ENCODE assay signal across 8 mouse cellular contexts in genomic region chr1:190979100-190979563, GRCm38 (mm10). TPM values are rescaled to one million over a fixed set of nuclear protein-coding genes. Genes with fewer than 3 reads are reported as not detected.
DNase-seq lines count a peak whose midpoint lies in the region; ATAC-seq and TF ChIP-seq lines count a peak whose summit lies in the region.

TSS of gene Vash2 (minus strand) at chr1:190979296.

- peak; percentile 97 for ATAC-seq in Patski
- peak; percentile 76 to 79 for ATAC-seq in hematopoietic stem cell, adult 5-6 weeks (replicated peaks in 1 of 2; ENCODE audit: insufficient read depth in 1 of 2, low FRiP score in 2 of 2, low TSS enrichment in 1 of 2, low read depth in 1 of 2, poor library complexity in 2 of 2, severe bottlenecking in 2 of 2)
- peak; percentile 7; the same call in 1 of the 2 replicates for ATAC-seq in neutrophil, adult 5-6 weeks (ENCODE audit: extremely low read depth, insufficient number of reproducible peaks, low FRiP score, poor library complexity, severe bottlenecking)

- in situ Hi-C loops in Patski (cut with MboI; ENCODE audit: low pct_unique_long_range_greater_than_20kb): no loop called here

- TF ChIP-seq POLR2A in lung, adult 2 months (IDR thresholded peaks at IDR 0.05; ENCODE audit: borderline replicate concordance, extremely low read depth, low read depth, low read length): no peak

- CTCF ChIA-PET in Patski (lab: Charles Lee): interaction anchor here (2.0 kb wide), 1 partner anchor 35 kb away, joined by 6 read pairs; no protein-coding TSS in a partner anchor

- H3K4me3 ChIP-seq in lung, adult 2 months (replicated peaks; ENCODE audit: extremely low read depth, low read depth, low read length): peak within 1 kb of the TSS; percentile 48

- TF ChIP-seq CTCF in Patski (IDR thresholded peaks at IDR 0.05): no peak
- no peak for TF ChIP-seq CTCF in lung, adult 2 months (IDR thresholded peaks at IDR 0.05; ENCODE audit: insufficient read depth, low read length)

- no peaks in the 10 kb centered on the region; the same call in 1 of the 2 replicates for H3K4me1 ChIP-seq in lung, adult 2 months (ENCODE audit: control insufficient read depth, insufficient read depth, low read length)

- peak; percentile 60 for DNase-seq in Patski (ENCODE audit: low read depth, low spot score)
- DNase-seq in cerebellum, adult 8-10 months: peak; percentile 29
- peak; percentile 22 to 71 for DNase-seq in frontal cortex, adult 2 months (ENCODE audit: extremely low spot score in 1 of 2, low spot score in 1 of 2)
- peak; percentile 52 to 55 for DNase-seq in layer of hippocampus, adult 8-10 months (ENCODE audit: low spot score in 2 of 2)
- peak; percentile 52 for DNase-seq in lung, adult 2 months
- DNase-seq in urinary bladder, adult 18-20 months (ENCODE audit: low spot score in 2 of 2): peak; percentile 52 to 75

- H3K27me3 ChIP-seq in Patski: no peaks in the 10 kb centered on the region

- POLR2A ChIA-PET in Patski (lab: Charles Lee): interaction anchor here (0.9 to 2.5 kb wide), 2 partner anchors 11 to 16 kb away, joined by 4 to 8 read pairs; no protein-coding TSS in a partner anchor

- under 1% methylated on average over 38 of the region's 38 CpGs for WGBS in lung, adult 2 months

RNA-seq across cellular contexts. Expression of gene Vash2, which starts in this region (rescaled TPM):
- polyA plus RNA-seq in Patski (2021): 5.4 TPM
- 7.0 and 7.7 TPM in 2 replicates for polyA plus RNA-seq in frontal cortex, adult 2 months (2012; rRNA removed)
- 0.81 TPM in 1 of 2 replicates, not detected in the other for total RNA-seq in hematopoietic stem cell, adult 5-6 weeks (2017)
- 1 to 10 TPM; 1.2 to 2.7 (median 1.7) TPM for total RNA-seq in layer of hippocampus, adult 8-10 months (2022)
- 0.51 and 1.5 TPM in 2 replicates for polyA plus RNA-seq in lung, adult 2 months (2012; rRNA removed)
- total RNA-seq in neutrophil, adult 5-6 weeks (2017): 0.23 TPM in 1 of 2 replicates, not detected in the other

Comparison
In these comparisons a context has a peak if more than half of its experiments do, and no peak if none do; other contexts are left out.
1. Peak in every context shown above with its lines: DNase-seq, ATAC-seq and H3K4me3 ChIP-seq.
2. Peak in ATAC-seq in hematopoietic stem cell, adult 5-6 weeks; RNA of the gene not detected or under 1 TPM.
3. Peak in ATAC-seq in neutrophil, adult 5-6 weeks; RNA of the gene not detected or under 1 TPM.
4. ATAC-seq: peak in every context shown above with its lines; median percentile 97 in Patski; 78 in hematopoietic stem cell, adult 5-6 weeks; 7 in neutrophil, adult 5-6 weeks.